18 mouse cellular contexts compared by ENCODE assay signal in genomic region chr6:113856095-113856646, GRCm38 (mm10).
A peak's percentile ranks its signal among the peaks of the same experiment; 100 is the strongest.
DNase-seq lines count a peak whose midpoint lies in the region; ATAC-seq and TF ChIP-seq lines count a peak whose summit lies in the region.
"Had no signal": no experiment of that assay in that cellular context is flagged by ENCODE, and none has a peak within 500 bp of the region (broad histone marks: within the 10 kb centered on the region; RNA-seq: fewer than 3 reads in every experiment).

No protein-coding gene starts in this region.

- H3K9me3 ChIP-seq in forebrain, embryonic 13.5 days (replicated peaks), result no peaks in the 10 kb centered on the region
- H3K9me3 ChIP-seq in forebrain, embryonic 11.5 days (ENCODE audit: control insufficient read depth, low read length), result no peaks in the 10 kb centered on the region
- no peaks in the 10 kb centered on the region for H3K9me3 ChIP-seq in hindbrain, embryonic 14.5 days (ENCODE audit: control insufficient read depth, low read length)
- H3K9me3 ChIP-seq: kidney, embryonic 15.5 days; midbrain, embryonic 12.5 days; neural tube, embryonic 12.5 days had no signal

- WGBS in forebrain, embryonic 13.5 days, result 83% methylated on average over 1 of the region's 1 CpGs
- WGBS in forebrain, embryonic 11.5 days, result 86% methylated on average over 1 of the region's 1 CpGs
- 88% methylated on average over 1 of the region's 1 CpGs for WGBS in hindbrain, embryonic 14.5 days

- H3K27ac ChIP-seq in forebrain, embryonic 13.5 days, result peak overlapping the region; percentile 57
- H3K27ac ChIP-seq in forebrain, embryonic 11.5 days (ENCODE audit: low read depth, low read length), result no peak overlapping the region
- H3K27ac ChIP-seq in hindbrain, embryonic 14.5 days, result peak overlapping the region; percentile 57
- H3K27ac ChIP-seq: kidney, embryonic 15.5 days; midbrain, embryonic 12.5 days; neural tube, embryonic 12.5 days had no signal

- no peaks in the 10 kb centered on the region for H3K36me3 ChIP-seq in forebrain, embryonic 13.5 days (ENCODE audit: poor library complexity, severe bottlenecking)
- no peaks in the 10 kb centered on the region for H3K36me3 ChIP-seq in forebrain, embryonic 11.5 days (ENCODE audit: control insufficient read depth, insufficient read depth, low read length)
- H3K36me3 ChIP-seq in hindbrain, embryonic 14.5 days (replicated peaks; ENCODE audit: control insufficient read depth, insufficient read depth), result no peaks in the 10 kb centered on the region
- H3K36me3 ChIP-seq: kidney, embryonic 15.5 days; midbrain, embryonic 12.5 days; neural tube, embryonic 12.5 days had no signal

- TF ChIP-seq CTCF in brain, embryonic 14.5 days (IDR thresholded peaks at IDR 0.05; ENCODE audit: borderline replicate concordance, extremely low read depth, insufficient read depth, insufficient read length), result no peak

- H3K4me1 ChIP-seq in forebrain, embryonic 13.5 days, result peaks cover 84% of the 10 kb centered on the region
- no peaks in the 10 kb centered on the region; the same call in 1 of the 2 replicates for H3K4me1 ChIP-seq in forebrain, embryonic 11.5 days (replicated peaks; ENCODE audit: control insufficient read depth, insufficient read depth, low read length)
- peaks cover 22% of the 10 kb centered on the region for H3K4me1 ChIP-seq in hindbrain, embryonic 14.5 days (replicated peaks; ENCODE audit: control insufficient read depth, insufficient read depth, low read length)
- H3K4me1 ChIP-seq: kidney, embryonic 15.5 days had no signal

- TF ChIP-seq POLR2A in brain, embryonic 14.5 days (IDR thresholded peaks at IDR 0.05; ENCODE audit: borderline replicate concordance, extremely low read depth, insufficient read depth, insufficient read length, poor library complexity, severe bottlenecking), result no peak

- no peak for ATAC-seq in forebrain, embryonic 13.5 days
- no peak for ATAC-seq in forebrain, embryonic 11.5 days (replicated peaks; ENCODE audit: low FRiP score)
- ATAC-seq in hindbrain, embryonic 14.5 days (ENCODE audit: low FRiP score), result 0 out of 2 replicates have a peak, but pooled peaks have one; percentile 22
- ATAC-seq: intestine, postnatal 0 days; liver, postnatal 0 days had no signal

- H3K9ac ChIP-seq in forebrain, embryonic 13.5 days, result no peak overlapping the region
- no peak overlapping the region for H3K9ac ChIP-seq in forebrain, embryonic 11.5 days (ENCODE audit: low read length)
- H3K9ac ChIP-seq in hindbrain, embryonic 14.5 days, result no peak overlapping the region
- H3K9ac ChIP-seq: kidney, embryonic 15.5 days; liver, postnatal 0 days; midbrain, embryonic 12.5 days; neural tube, embryonic 12.5 days had no signal

- no peak overlapping the region for H3K4me2 ChIP-seq in forebrain, embryonic 13.5 days
- H3K4me2 ChIP-seq in forebrain, embryonic 11.5 days (ENCODE audit: low read depth, low read length, severe bottlenecking), result no peak overlapping the region
- H3K4me2 ChIP-seq in hindbrain, embryonic 14.5 days (replicated peaks), result no peak overlapping the region
- H3K4me2 ChIP-seq: kidney, embryonic 15.5 days; midbrain, embryonic 12.5 days; neural tube, embryonic 12.5 days had no signal

- H3K27me3 ChIP-seq in forebrain, embryonic 13.5 days, result no peaks in the 10 kb centered on the region
- no peaks in the 10 kb centered on the region for H3K27me3 ChIP-seq in forebrain, embryonic 11.5 days (ENCODE audit: control insufficient read depth, insufficient read depth, low read length)
- H3K27me3 ChIP-seq in hindbrain, embryonic 14.5 days (ENCODE audit: control insufficient read depth, insufficient read depth, low read length), result no peaks in the 10 kb centered on the region
- H3K27me3 ChIP-seq: kidney, embryonic 15.5 days; midbrain, embryonic 12.5 days; neural tube, embryonic 12.5 days had no signal

- DNase-seq in forebrain, embryonic 11.5 days (ENCODE audit: low spot score), result no peak
- DNase-seq in brain, embryonic 14.5 days (ENCODE audit: low read depth), result peak; percentile 17
- DNase-seq in cerebellum, postnatal 10 days, result peak; percentile 73 to 78
- no peak for DNase-seq in hindbrain, embryonic 14.5 days (ENCODE audit: low spot score)
- no peak for DNase-seq in frontal cortex, postnatal 36 days (ENCODE audit: low spot score in 2 of 2)
- DNase-seq in gastrocnemius, postnatal 25 days, result no peak
- DNase-seq: adrenal gland, adult 2 months; gastrocnemius, postnatal 36 days; kidney, postnatal 4 days; liver; liver, postnatal 0 days; lung, postnatal 10 days; thymus, postnatal 25 days had no signal

- no peak overlapping the region for H3K4me3 ChIP-seq in forebrain, embryonic 13.5 days
- no peak overlapping the region for H3K4me3 ChIP-seq in forebrain, embryonic 11.5 days (ENCODE audit: low read depth, low read length)
- no peak overlapping the region for H3K4me3 ChIP-seq in hindbrain, embryonic 14.5 days (replicated peaks; ENCODE audit: low read length)
- H3K4me3 ChIP-seq: kidney, embryonic 15.5 days; midbrain, embryonic 12.5 days; neural tube, embryonic 12.5 days had no signal

Comparison
In these comparisons a context has a peak if more than half of its experiments do, and no peak if none do; other contexts are left out.
1. DNase-seq: peak in brain, embryonic 14.5 days (single experiment) and cerebellum, postnatal 10 days (2 of 2); none in forebrain, embryonic 11.5 days (single experiment), hindbrain, embryonic 14.5 days (single experiment), frontal cortex, postnatal 36 days (0 of 2) and gastrocnemius, postnatal 25 days (single experiment).